ENCODE assay signal across 9 mouse cellular contexts in the genomic region with DNA sequence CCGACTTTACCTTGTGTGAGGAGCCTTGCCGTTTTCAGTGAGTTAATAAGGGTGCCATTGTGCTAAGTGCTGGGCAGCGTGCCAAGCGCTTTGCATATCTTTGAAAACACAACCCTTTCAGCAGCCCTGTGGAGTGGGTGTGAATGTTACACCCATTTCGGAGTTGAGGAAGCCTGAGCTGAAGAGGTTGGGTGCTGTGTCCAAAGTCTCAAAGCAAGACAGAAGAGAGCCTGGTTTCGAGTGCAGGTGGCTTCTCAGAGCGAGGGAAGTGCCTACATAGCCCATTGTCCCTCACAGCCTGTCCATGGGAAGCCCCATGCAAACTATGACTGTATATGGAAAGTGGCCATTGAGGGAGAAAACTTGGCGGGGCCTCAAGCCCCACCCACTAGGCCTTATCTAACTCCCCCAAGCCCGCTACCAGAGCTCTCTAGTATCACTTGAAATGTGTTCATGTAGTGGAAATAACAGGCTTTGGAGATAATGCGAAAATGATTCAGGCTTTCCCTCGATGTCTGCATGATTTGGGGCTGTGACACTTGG.
DNase-seq lines count a peak whose midpoint lies in the region; ATAC-seq and TF ChIP-seq lines count a peak whose summit lies in the region.
"Had no signal": no experiment of that assay in that cellular context is flagged by ENCODE, and none has a peak within 500 bp of the region (broad histone marks: within the 10 kb centered on the region; RNA-seq: fewer than 3 reads in every experiment).

No protein-coding gene starts in this region.

- no peak overlapping the region for H3K4me2 ChIP-seq in kidney, embryonic 14.5 days (replicated peaks; ENCODE audit: low read depth, low read length)
- H3K4me2 ChIP-seq in forebrain, embryonic 12.5 days: peak overlapping the region; percentile 25
- no peak overlapping the region for H3K4me2 ChIP-seq in midbrain, postnatal 0 days (ENCODE audit: low read depth, low read length, poor library complexity, severe bottlenecking)

- H3K4me3 ChIP-seq in kidney, embryonic 14.5 days (ENCODE audit: low read length): no peak overlapping the region
- no peak overlapping the region for H3K4me3 ChIP-seq in forebrain, embryonic 12.5 days (replicated peaks)
- no peak overlapping the region for H3K4me3 ChIP-seq in hindbrain, embryonic 10.5 days
- H3K4me3 ChIP-seq in midbrain, postnatal 0 days (ENCODE audit: low read depth, low read length): no peak overlapping the region
- H3K4me3 ChIP-seq: myocyte had no signal

- no peaks in the 10 kb centered on the region for H3K9me3 ChIP-seq in kidney, embryonic 14.5 days (ENCODE audit: control insufficient read depth, low read length)
- no peaks in the 10 kb centered on the region for H3K9me3 ChIP-seq in forebrain, embryonic 12.5 days
- H3K9me3 ChIP-seq in hindbrain, embryonic 10.5 days: no peaks in the 10 kb centered on the region
- H3K9me3 ChIP-seq in midbrain, postnatal 0 days (ENCODE audit: low read length): no peaks in the 10 kb centered on the region

- no peak; the same call in 1 of the 2 replicates for ATAC-seq in kidney, embryonic 14.5 days (ENCODE audit: low FRiP score, low TSS enrichment)
- peak; percentile 66 for ATAC-seq in forebrain, embryonic 12.5 days (ENCODE audit: low FRiP score)
- no peak for ATAC-seq in midbrain, postnatal 0 days (ENCODE audit: low FRiP score)

- H3K9ac ChIP-seq in kidney, embryonic 14.5 days (ENCODE audit: low read depth, low read length): no peak overlapping the region
- H3K9ac ChIP-seq in forebrain, embryonic 12.5 days: no peak overlapping the region
- H3K9ac ChIP-seq in midbrain, postnatal 0 days (replicated peaks; ENCODE audit: low read length, poor library complexity, severe bottlenecking): no peak overlapping the region

- H3K36me3 ChIP-seq in kidney, embryonic 14.5 days (ENCODE audit: control insufficient read depth, insufficient read depth, low read length): no peaks in the 10 kb centered on the region
- H3K36me3 ChIP-seq in forebrain, embryonic 12.5 days (replicated peaks): 0 out of 2 replicates have a peak, but pooled peaks cover 3% of the 10 kb centered on the region
- peaks cover 19% of the 10 kb centered on the region for H3K36me3 ChIP-seq in hindbrain, embryonic 10.5 days
- 0 out of 2 replicates have a peak, but pooled peaks cover 8% of the 10 kb centered on the region for H3K36me3 ChIP-seq in midbrain, postnatal 0 days (ENCODE audit: insufficient read depth, low read length)

- no peak for TF ChIP-seq CTCF in midbrain, postnatal 0 days (IDR thresholded peaks at IDR 0.05)

- WGBS in kidney, embryonic 14.5 days: 72% methylated on average over 11 of the region's 11 CpGs
- WGBS in forebrain, embryonic 12.5 days: 34% methylated on average over 11 of the region's 11 CpGs
- 81% methylated on average over 11 of the region's 11 CpGs for WGBS in hindbrain, embryonic 10.5 days
- 43% methylated on average over 11 of the region's 11 CpGs for whole genome bisulfite sequencing in midbrain, postnatal 0 days

- no peaks in the 10 kb centered on the region for H3K27me3 ChIP-seq in kidney, embryonic 14.5 days (ENCODE audit: control insufficient read depth, insufficient read depth, low read length)
- 0 out of 2 replicates have a peak, but pooled peaks cover 4% of the 10 kb centered on the region for H3K27me3 ChIP-seq in forebrain, embryonic 12.5 days
- peaks cover 2% of the 10 kb centered on the region; the same call in 1 of the 2 replicates for H3K27me3 ChIP-seq in hindbrain, embryonic 10.5 days (ENCODE audit: insufficient read depth, poor library complexity, severe bottlenecking)
- H3K27me3 ChIP-seq in midbrain, postnatal 0 days (ENCODE audit: insufficient read depth, low read length): no peaks in the 10 kb centered on the region

- no peak overlapping the region for H3K27ac ChIP-seq in kidney, embryonic 14.5 days (ENCODE audit: low read depth, low read length)
- peak overlapping the region; percentile 82 for H3K27ac ChIP-seq in forebrain, embryonic 12.5 days
- peak overlapping the region; percentile 56; the same call in 1 of the 2 replicates for H3K27ac ChIP-seq in hindbrain, embryonic 10.5 days
- H3K27ac ChIP-seq in midbrain, postnatal 0 days (ENCODE audit: low read depth, low read length): no peak overlapping the region

- DNase-seq in kidney, postnatal 4 days: peak; percentile 24 to 27
- DNase-seq in hindbrain, embryonic 10.5 days (ENCODE audit: low spot score): no peak
- DNase-seq in liver: peak; percentile 92
- peak; percentile 65 for DNase-seq in midbrain, postnatal 0 days (ENCODE audit: low spot score)
- DNase-seq in adrenal gland, postnatal 36 days: no peak
- no peak for DNase-seq in cerebellum, adult 11 months

- H3K4me1 ChIP-seq in kidney, embryonic 14.5 days (ENCODE audit: control insufficient read depth, insufficient read depth, low read length): no peaks in the 10 kb centered on the region
- H3K4me1 ChIP-seq in forebrain, embryonic 12.5 days: peaks cover 53% of the 10 kb centered on the region
- peaks cover 32% of the 10 kb centered on the region for H3K4me1 ChIP-seq in hindbrain, embryonic 10.5 days (replicated peaks)
- no peaks in the 10 kb centered on the region; the same call in 1 of the 2 replicates for H3K4me1 ChIP-seq in midbrain, postnatal 0 days (ENCODE audit: insufficient read depth, low read length)

Comparison
In these comparisons a context has a peak if more than half of its experiments do, and no peak if none do; other contexts are left out.
1. DNase-seq: peak in kidney, postnatal 4 days (2 of 2), liver (single experiment) and midbrain, postnatal 0 days (single experiment); none in hindbrain, embryonic 10.5 days (single experiment), adrenal gland, postnatal 36 days (0 of 2) and cerebellum, adult 11 months (single experiment).
2. H3K27ac ChIP-seq: peak in forebrain, embryonic 12.5 days (single experiment) and hindbrain, embryonic 10.5 days (single experiment); none in kidney, embryonic 14.5 days (single experiment) and midbrain, postnatal 0 days (single experiment).